Mouse (Mus musculus) heart, embryonic 15.5 days (tissue): ENCODE measurements around the gene Rexo4. TPM values are rescaled to one million over a fixed set of nuclear protein-coding genes. Genes with fewer than 3 reads are reported as not detected.

ENCODE experiments used
- ATAC-seq: fragments of 200-750 bp; cut with Nextera tagmentation; replicated peaks from 2 replicates; pipeline ENCODE4 v1.8.0; 2017; ENCODE audit warnings: low read depth, moderate TSS enrichment; ENCODE audit not compliant: insufficient number of reproducible peaks, insufficient read depth, low FRiP score
- H3K27ac ChIP-seq: fragments of 300-500 bp; sonication (generic); 2 replicates; pipeline ENCODE4 v1.5.1; 2015; ENCODE audit warnings: mild to moderate bottlenecking, inconsistent platforms
- H3K27me3 ChIP-seq: fragments of 300-500 bp; sonication (generic); 2 replicates; pipeline ENCODE4 v1.6.1; 2015; ENCODE audit warnings: inconsistent platforms
- H3K36me3 ChIP-seq: fragments of 300-500 bp; sonication (generic); 2 replicates; pipeline ENCODE4 v1.6.1; 2015; ENCODE audit warnings: mild to moderate bottlenecking, inconsistent platforms
- H3K4me1 ChIP-seq: fragments of 300-500 bp; sonication (generic); replicated peaks from 2 replicates; pipeline ENCODE4 v1.6.1; 2015; ENCODE audit warnings: inconsistent platforms
- H3K4me2 ChIP-seq: fragments of 300-500 bp; sonication (generic); 2 replicates; pipeline ENCODE4 v1.6.1; 2015; ENCODE audit warnings: inconsistent platforms, mild to moderate bottlenecking, moderate library complexity
- H3K4me3 ChIP-seq: fragments of 300-500 bp; sonication (generic); 2 replicates; pipeline ENCODE4 v1.5.1; 2015; ENCODE audit warnings: mild to moderate bottlenecking, inconsistent platforms
- H3K9ac ChIP-seq: fragments of 300-500 bp; sonication (generic); 2 replicates; pipeline ENCODE4 v1.6.1; 2015; ENCODE audit warnings: mild to moderate bottlenecking, inconsistent platforms
- H3K9me3 ChIP-seq: fragments of 300-500 bp; sonication (generic); replicated peaks from 2 replicates; pipeline ENCODE4 v1.6.1; 2016; ENCODE audit warnings: inconsistent platforms
- WGBS: fragments of 180-500 bp; shearing (Covaris S2); methylation state at CpG from one replicate; pipeline ENCODE4 v1.1.7; 2015; ENCODE audit warnings: mixed read lengths; 5-methylcytosine and 5-hydroxymethylcytosine counted together
- polyA plus RNA-seq: library from polyadenylated mRNA; unstranded; fragments of >200 nt; fragmentation: Nextera tagmentation; extraction: Ambion mirVana; gene quantifications from 2 replicates; pipeline ENCODE4 v1.2.1, GENCODE M21; 2015

Rexo4 gene
- polyA plus RNA-seq, result 23.6 and 29.7 TPM in 2 replicates

GRCm38 (mm10) chr2:26963923-26964723, at the start of gene Rexo4:
Rexo4 (minus strand) TSS chr2:26964386.
- peak within 1 kb of the TSS; percentile 73 for H3K4me2 ChIP-seq
- ATAC-seq, result peak; percentile 93
- peaks cover 17% of the 10 kb centered on the region; the same call in 1 of the 2 replicates for H3K36me3 ChIP-seq
- peak within 1 kb of the TSS; percentile 82 for H3K4me3 ChIP-seq
- no peaks in the 10 kb centered on the region for H3K9me3 ChIP-seq
- H3K27ac ChIP-seq, result peak within 1 kb of the TSS; percentile 99
- WGBS, result under 1% methylated on average over 50 of the region's 50 CpGs
- peak within 1 kb of the TSS; percentile 84 for H3K9ac ChIP-seq
- H3K4me1 ChIP-seq, result peaks cover 24% of the 10 kb centered on the region
- H3K27me3 ChIP-seq, result no peaks in the 10 kb centered on the region

- ATAC-seq, result peak; percentile 97
- WGBS, result under 1% methylated on average over 43 of the region's 43 CpGs
- peaks cover 17% of the 10 kb centered on the region for H3K4me1 ChIP-seq
- peak within 1 kb of the TSS; percentile 89 for H3K4me3 ChIP-seq
- peaks cover 13% of the 10 kb centered on the region for H3K36me3 ChIP-seq
- H3K9me3 ChIP-seq, result no peaks in the 10 kb centered on the region
- no peaks in the 10 kb centered on the region for H3K27me3 ChIP-seq
- peak within 1 kb of the TSS; percentile 77 for H3K4me2 ChIP-seq
- peak within 1 kb of the TSS; percentile 86 for H3K27ac ChIP-seq
- H3K9ac ChIP-seq, result peak within 1 kb of the TSS; percentile 96
These were observed 45.6 kb upstream of the Rexo4 start, which contains the start of gene Cacfd1 for GRCm38 (mm10) chr2:27009714-27010244. Cacfd1 (plus strand) TSS chr2:27009926.

- Histone ChIP-seq H3K9me3 (no peaks in the 10 kb centered on the region), H3K4me1 (peaks cover 17% of the 10 kb centered on the region), H3K4me2 (no peak overlapping the region), H3K27me3 (no peaks in the 10 kb centered on the region), H3K36me3 (no peaks in the 10 kb centered on the region), H3K9ac (no peak overlapping the region), H3K4me3 (no peak overlapping the region), H3K27ac (no peak overlapping the region)
- no peak for ATAC-seq
- 61% methylated on average over 7 of the region's 7 CpGs for WGBS
These were observed 43.5 kb upstream of the Rexo4 start for GRCm38 (mm10) chr2:27007701-27008100.

- Histone ChIP-seq H3K4me3 (no peak overlapping the region), H3K36me3 (no peaks in the 10 kb centered on the region), H3K4me1 (peaks cover 15% of the 10 kb centered on the region), H3K27me3 (no peaks in the 10 kb centered on the region), H3K27ac (no peak overlapping the region), H3K9ac (no peak overlapping the region), H3K4me2 (no peak overlapping the region), H3K9me3 (no peaks in the 10 kb centered on the region)
- ATAC-seq, result no peak
- 58% methylated on average over 4 of the region's 4 CpGs for WGBS
These were observed 42.1 kb upstream of the Rexo4 start for GRCm38 (mm10) chr2:27006255-27006654.

- 86% methylated on average over 7 of the region's 7 CpGs for WGBS
- Histone ChIP-seq H3K9ac (no peak overlapping the region), H3K9me3 (no peaks in the 10 kb centered on the region), H3K27ac (no peak overlapping the region), H3K4me1 (no peaks in the 10 kb centered on the region), H3K4me3 (no peak overlapping the region), H3K36me3 (no peaks in the 10 kb centered on the region), H3K4me2 (no peak overlapping the region), H3K27me3 (no peaks in the 10 kb centered on the region)
- no peak for ATAC-seq
These were observed 33.8 kb upstream of the Rexo4 start for GRCm38 (mm10) chr2:26997993-26998392.

- no peaks in the 10 kb centered on the region for H3K36me3 ChIP-seq
- no peak overlapping the region for H3K4me2 ChIP-seq
- no peak overlapping the region for H3K27ac ChIP-seq
- ATAC-seq, result no peak
- H3K4me1 ChIP-seq, result no peaks in the 10 kb centered on the region
- 83% methylated on average over 1 of the region's 1 CpGs for WGBS
- H3K9ac ChIP-seq, result no peak overlapping the region
- no peak overlapping the region for H3K4me3 ChIP-seq
- H3K9me3 ChIP-seq, result no peaks in the 10 kb centered on the region
- no peaks in the 10 kb centered on the region for H3K27me3 ChIP-seq
These were observed 33.3 kb upstream of the Rexo4 start for GRCm38 (mm10) chr2:26997498-26997897.

- H3K9me3 ChIP-seq, result no peaks in the 10 kb centered on the region
- ATAC-seq, result no peak
- no peak overlapping the region for H3K27ac ChIP-seq
- 65% methylated on average over 3 of the region's 3 CpGs for WGBS
- H3K27me3 ChIP-seq, result no peaks in the 10 kb centered on the region
- no peak overlapping the region for H3K4me3 ChIP-seq
- H3K4me2 ChIP-seq, result no peak overlapping the region
- no peak overlapping the region for H3K9ac ChIP-seq
- H3K4me1 ChIP-seq, result no peaks in the 10 kb centered on the region
- H3K36me3 ChIP-seq, result no peaks in the 10 kb centered on the region
These were observed 29.8 kb upstream of the Rexo4 start for GRCm38 (mm10) chr2:26993936-26994335.

GRCm38 (mm10) chr2:26984640-26985039, 20.5 kb upstream of the Rexo4 start:
- Histone ChIP-seq H3K9me3 (no peaks in the 10 kb centered on the region), H3K9ac (no peak overlapping the region), H3K4me1 (no peaks in the 10 kb centered on the region), H3K27ac (no peak overlapping the region), H3K4me2 (no peak overlapping the region), H3K27me3 (peaks cover 4% of the 10 kb centered on the region; the same call in 1 of the 2 replicates), H3K4me3 (no peak overlapping the region), H3K36me3 (no peaks in the 10 kb centered on the region)
- ATAC-seq, result no peak
- WGBS, result 78% methylated on average over 5 of the region's 5 CpGs

- WGBS, result 68% methylated on average over 2 of the region's 2 CpGs
- H3K9me3 ChIP-seq, result no peaks in the 10 kb centered on the region
- no peak overlapping the region for H3K4me3 ChIP-seq
- peaks cover 4% of the 10 kb centered on the region; the same call in 1 of the 2 replicates for H3K27me3 ChIP-seq
- ATAC-seq, result no peak
- no peaks in the 10 kb centered on the region for H3K4me1 ChIP-seq
- no peaks in the 10 kb centered on the region for H3K36me3 ChIP-seq
- H3K9ac ChIP-seq, result no peak overlapping the region
- H3K4me2 ChIP-seq, result no peak overlapping the region
- no peak overlapping the region for H3K27ac ChIP-seq
These were observed 20.0 kb upstream of the Rexo4 start for GRCm38 (mm10) chr2:26984179-26984578.

- no peak overlapping the region for H3K27ac ChIP-seq
- no peaks in the 10 kb centered on the region for H3K9me3 ChIP-seq
- ATAC-seq, result no peak
- H3K36me3 ChIP-seq, result no peaks in the 10 kb centered on the region
- H3K27me3 ChIP-seq, result peaks cover 4% of the 10 kb centered on the region; the same call in 1 of the 2 replicates
- 69% methylated on average over 1 of the region's 1 CpGs for WGBS
- H3K4me3 ChIP-seq, result no peak overlapping the region
- H3K4me2 ChIP-seq, result no peak overlapping the region
- H3K4me1 ChIP-seq, result no peaks in the 10 kb centered on the region
- no peak overlapping the region for H3K9ac ChIP-seq
These were observed 16.2 kb upstream of the Rexo4 start for GRCm38 (mm10) chr2:26980361-26980760.

GRCm38 (mm10) chr2:26973960-26974359, 9.8 kb upstream of the Rexo4 start:
- H3K9me3 ChIP-seq, result no peaks in the 10 kb centered on the region
- no peak overlapping the region for H3K4me2 ChIP-seq
- no peak overlapping the region for H3K9ac ChIP-seq
- no peak overlapping the region for H3K4me3 ChIP-seq
- 26% methylated on average over 4 of the region's 4 CpGs for WGBS
- ATAC-seq, result no peak
- H3K36me3 ChIP-seq, result no peaks in the 10 kb centered on the region
- peaks cover 9% of the 10 kb centered on the region; the same call in 1 of the 2 replicates for H3K27me3 ChIP-seq
- H3K4me1 ChIP-seq, result no peaks in the 10 kb centered on the region
- no peak overlapping the region for H3K27ac ChIP-seq
